Mouse (Mus musculus) heart, embryonic 16.5 days (tissue): ENCODE data around the gene Ccdc92. TPM values are rescaled to one million over a fixed set of nuclear protein-coding genes. Genes with fewer than 3 reads are reported as not detected.

ENCODE experiments used
- ATAC-seq: fragments of 200-750 bp; cut with Nextera tagmentation; replicated peaks from 2 replicates; pipeline ENCODE4 v1.8.0; 2017; ENCODE audit warnings: moderate number of reproducible peaks; ENCODE audit not compliant: insufficient read depth, low FRiP score; ENCODE audit errors: extremely low read depth
- H3K27ac ChIP-seq: fragments of 300-500 bp; sonication (generic); 2 replicates; pipeline ENCODE4 v1.5.1; 2014; ENCODE audit warnings: mild to moderate bottlenecking, low read length, control low read depth, moderate library complexity
- H3K27me3 ChIP-seq: fragments of 300-500 bp; sonication (generic); 2 replicates; pipeline ENCODE4 v1.6.1; 2014; ENCODE audit warnings: low read length, mixed read lengths; ENCODE audit not compliant: control insufficient read depth, insufficient read depth
- H3K36me3 ChIP-seq: fragments of 300-500 bp; sonication (generic); 2 replicates; pipeline ENCODE4 v1.6.1; 2014; ENCODE audit not compliant: control insufficient read depth, insufficient read depth
- H3K4me1 ChIP-seq: fragments of 300-500 bp; sonication (generic); 2 replicates; pipeline ENCODE4 v1.6.1; 2014; ENCODE audit warnings: low read length, mixed read lengths; ENCODE audit not compliant: control insufficient read depth, insufficient read depth
- H3K4me2 ChIP-seq: fragments of 300-500 bp; sonication (generic); 2 replicates; pipeline ENCODE4 v1.6.1; 2014; ENCODE audit warnings: low read depth, mild to moderate bottlenecking, control low read depth, low read length
- H3K4me3 ChIP-seq: fragments of 300-500 bp; sonication (generic); 2 replicates; pipeline ENCODE4 v1.5.1; 2014; ENCODE audit warnings: mild to moderate bottlenecking, control low read depth, low read length
- H3K9ac ChIP-seq: fragments of 300-500 bp; sonication (generic); 2 replicates; pipeline ENCODE4 v1.6.1; 2014; ENCODE audit warnings: low read length, control low read depth
- H3K9me3 ChIP-seq: fragments of 300-500 bp; sonication (generic); replicated peaks from 2 replicates; pipeline ENCODE4 v1.6.1; 2016; ENCODE audit warnings: low read length; ENCODE audit not compliant: control insufficient read depth
- WGBS: fragments of 180-500 bp; shearing (Covaris S2); extraction: QIAGEN DNeasy Blood & Tissue Kit; methylation state at CpG from one replicate; pipeline ENCODE4 v1.1.7; 2014; 5-methylcytosine and 5-hydroxymethylcytosine counted together
- polyA plus RNA-seq: library from polyadenylated mRNA; unstranded; fragments of >200 nt; fragmentation: Nextera tagmentation; extraction: Ambion mirVana; gene quantifications from 2 replicates; pipeline ENCODE4 v1.2.1, GENCODE M21; 2015

Gene Ccdc92
- polyA plus RNA-seq, 1 experiment from 2014 or later, result 3.2 TPM

- WGBS, result 74% methylated on average over 18 of the region's 18 CpGs
- Histone ChIP-seq H3K36me3 (no peaks in the 10 kb centered on the region), H3K9me3 (peaks cover 5% of the 10 kb centered on the region; the same call in 1 of the 2 replicates), H3K27me3 (peaks cover 17% of the 10 kb centered on the region), H3K27ac (no peak overlapping the region), H3K4me3 (no peak overlapping the region), H3K4me2 (no peak overlapping the region), H3K4me1 (no peaks in the 10 kb centered on the region), H3K9ac (no peak overlapping the region)
- ATAC-seq, result no peak
Observed at GRCm38 (mm10) chr5:124822128-124822894, 39.9 kb downstream of the Ccdc92 start.

- WGBS, result 69% methylated on average over 15 of the region's 15 CpGs
- no peak overlapping the region for H3K9ac ChIP-seq
- no peak overlapping the region for H3K4me2 ChIP-seq
- H3K4me3 ChIP-seq, result no peak overlapping the region
- ATAC-seq, result no peak
- no peaks in the 10 kb centered on the region for H3K36me3 ChIP-seq
- H3K4me1 ChIP-seq, result no peaks in the 10 kb centered on the region
- peaks cover 4% of the 10 kb centered on the region; the same call in 1 of the 2 replicates for H3K27me3 ChIP-seq
- no peak overlapping the region for H3K27ac ChIP-seq
- peaks cover 5% of the 10 kb centered on the region; the same call in 1 of the 2 replicates for H3K9me3 ChIP-seq
Observed at GRCm38 (mm10) chr5:124817050-124817449, 45.2 kb downstream of the Ccdc92 start.

GRCm38 (mm10) chr5:124814797-124815196 is 47.4 kb downstream of the Ccdc92 start:
- Histone ChIP-seq H3K9me3 (peaks cover 5% of the 10 kb centered on the region; the same call in 1 of the 2 replicates), H3K4me3 (no peak overlapping the region), H3K4me2 (no peak overlapping the region), H3K27ac (no peak overlapping the region), H3K4me1 (no peaks in the 10 kb centered on the region), H3K36me3 (no peaks in the 10 kb centered on the region), H3K27me3 (no peaks in the 10 kb centered on the region; the same call in 1 of the 2 replicates), H3K9ac (no peak overlapping the region)
- ATAC-seq, result no peak
- WGBS, result 54% methylated on average over 5 of the region's 5 CpGs

GRCm38 (mm10) chr5:124812466-124812865 is 49.8 kb downstream of the Ccdc92 start:
- H3K27me3 ChIP-seq, result no peaks in the 10 kb centered on the region; the same call in 1 of the 2 replicates
- no peak overlapping the region for H3K27ac ChIP-seq
- 69% methylated on average over 12 of the region's 12 CpGs for WGBS
- H3K4me1 ChIP-seq, result no peaks in the 10 kb centered on the region
- ATAC-seq, result no peak
- no peaks in the 10 kb centered on the region for H3K9me3 ChIP-seq
- H3K36me3 ChIP-seq, result no peaks in the 10 kb centered on the region
- H3K4me3 ChIP-seq, result no peak overlapping the region
- H3K9ac ChIP-seq, result no peak overlapping the region
- no peak overlapping the region for H3K4me2 ChIP-seq

GRCm38 (mm10) chr5:124809708-124810366 is 52.4 kb downstream of the Ccdc92 start:
- Histone ChIP-seq H3K4me1 (no peaks in the 10 kb centered on the region), H3K36me3 (no peaks in the 10 kb centered on the region), H3K27me3 (peaks cover 2% of the 10 kb centered on the region; the same call in 1 of the 2 replicates), H3K4me2 (no peak overlapping the region), H3K9me3 (no peaks in the 10 kb centered on the region), H3K9ac (no peak overlapping the region), H3K27ac (no peak overlapping the region), H3K4me3 (no peak overlapping the region)
- WGBS, result 76% methylated on average over 4 of the region's 4 CpGs
- ATAC-seq, result no peak

- no peaks in the 10 kb centered on the region for H3K27me3 ChIP-seq
- no peaks in the 10 kb centered on the region for H3K9me3 ChIP-seq
- no peaks in the 10 kb centered on the region for H3K36me3 ChIP-seq
- no peak overlapping the region for H3K4me3 ChIP-seq
- no peaks in the 10 kb centered on the region for H3K4me1 ChIP-seq
- 86% methylated on average over 7 of the region's 7 CpGs for WGBS
- no peak overlapping the region for H3K27ac ChIP-seq
- no peak for ATAC-seq
- no peak overlapping the region for H3K9ac ChIP-seq
- no peak overlapping the region for H3K4me2 ChIP-seq
Observed at GRCm38 (mm10) chr5:124792112-124792511, 70.1 kb downstream of the Ccdc92 start.

GRCm38 (mm10) chr5:124785650-124786049 is 76.6 kb downstream of the Ccdc92 start:
- no peaks in the 10 kb centered on the region for H3K27me3 ChIP-seq
- no peak overlapping the region for H3K27ac ChIP-seq
- H3K9me3 ChIP-seq, result peaks cover 6% of the 10 kb centered on the region
- no peak overlapping the region for H3K4me3 ChIP-seq
- no peaks in the 10 kb centered on the region for H3K36me3 ChIP-seq
- no peak for ATAC-seq
- H3K4me1 ChIP-seq, result no peaks in the 10 kb centered on the region
- H3K4me2 ChIP-seq, result no peak overlapping the region
- 74% methylated on average over 7 of the region's 7 CpGs for WGBS
- no peak overlapping the region for H3K9ac ChIP-seq
